ENCODE assay signal across 36 mouse cellular contexts in the genomic region with DNA sequence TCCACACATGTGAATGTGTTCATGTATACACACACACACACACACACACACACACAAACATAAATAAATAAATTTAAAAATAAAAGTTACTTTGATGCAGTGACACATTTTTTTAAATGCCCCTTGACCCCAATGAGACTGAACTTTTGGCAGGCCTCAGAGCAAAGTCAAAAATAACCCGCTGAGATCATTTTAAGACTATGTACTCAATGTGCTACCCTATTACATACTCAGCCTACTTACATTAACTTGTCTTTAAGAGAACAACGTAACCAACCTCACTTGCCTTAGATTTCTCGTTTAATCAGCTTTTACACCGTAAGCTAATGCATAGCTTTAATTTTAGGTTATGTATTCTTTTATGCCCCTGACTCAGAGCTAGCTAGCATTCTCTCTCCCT. TPM values are rescaled to one million over a fixed set of nuclear protein-coding genes. Genes with fewer than 3 reads are reported as not detected.
DNase-seq lines count a peak whose midpoint lies in the region; ATAC-seq and TF ChIP-seq lines count a peak whose summit lies in the region.
"Had no signal": no experiment of that assay in that cellular context is flagged by ENCODE, and none has a peak within 500 bp of the region (broad histone marks: within the 10 kb centered on the region; RNA-seq: fewer than 3 reads in every experiment).

No protein-coding gene starts in this region.

- H3K9ac ChIP-seq in liver, adult 2 months (ENCODE audit: low read depth, low read length): no peak overlapping the region
- no peak overlapping the region for H3K9ac ChIP-seq in liver, embryonic 11.5 days (ENCODE audit: low read depth, low read length)
- H3K9ac ChIP-seq: embryonic facial prominence, embryonic 13.5 days; forebrain, embryonic 12.5 days; forebrain, embryonic 15.5 days; heart, embryonic 13.5 days; hindbrain, embryonic 12.5 days; hindbrain, embryonic 15.5 days had no signal

- TF ChIP-seq CTCF in liver, adult 2 months (IDR thresholded peaks at IDR 0.05; ENCODE audit: low read depth, low read length): no peak

- H3K4me2 ChIP-seq in liver, embryonic 11.5 days: no peak overlapping the region
- H3K4me2 ChIP-seq: embryonic facial prominence, embryonic 13.5 days; forebrain, embryonic 12.5 days; forebrain, embryonic 15.5 days; heart, embryonic 13.5 days; hindbrain, embryonic 12.5 days; hindbrain, embryonic 15.5 days had no signal

- WGBS in liver, adult 2 months: 68% methylated on average over 4 of the region's 4 CpGs
- 89% methylated on average over 4 of the region's 4 CpGs for WGBS in liver, embryonic 11.5 days

- TF ChIP-seq POLR2A in liver, adult 2 months (IDR thresholded peaks at IDR 0.05; ENCODE audit: extremely low read depth, insufficient read depth, low read length): no peak

- ATAC-seq in liver, embryonic 11.5 days (replicated peaks; ENCODE audit: low FRiP score): no peak
- ATAC-seq: activated CD4-positive, CD25-positive, alpha-beta regulatory T cell, adult 4 months; CD4-positive, CD25-positive, alpha-beta regulatory T cell, adult 4 months; forebrain, embryonic 15.5 days had no signal

- peaks cover 20% of the 10 kb centered on the region for H3K4me1 ChIP-seq in liver, adult 2 months (ENCODE audit: control insufficient read depth, insufficient read depth, low read length)
- 0 out of 2 replicates have a peak, but pooled peaks cover 6% of the 10 kb centered on the region for H3K4me1 ChIP-seq in liver, embryonic 11.5 days (replicated peaks; ENCODE audit: control insufficient read depth, insufficient read depth, low read length)

- H3K4me3 ChIP-seq in liver, adult 2 months (ENCODE audit: insufficient read depth, low read depth, low read length): no peak overlapping the region
- no peak overlapping the region for H3K4me3 ChIP-seq in liver, embryonic 11.5 days (ENCODE audit: low read depth, low read length)
- H3K4me3 ChIP-seq: embryonic facial prominence, embryonic 10.5 days; embryonic facial prominence, embryonic 13.5 days; erythroblast, embryonic 14.5 days; forebrain, embryonic 12.5 days; forebrain, embryonic 15.5 days; heart, adult 2 months; heart, embryonic 10.5 days; heart, embryonic 13.5 days; hindbrain, embryonic 12.5 days; hindbrain, embryonic 15.5 days had no signal

- H3K36me3 ChIP-seq in liver, adult 2 months (ENCODE audit: control insufficient read depth, insufficient read depth, low read length): no peaks in the 10 kb centered on the region
- no peaks in the 10 kb centered on the region for H3K36me3 ChIP-seq in liver, embryonic 11.5 days (ENCODE audit: control insufficient read depth, insufficient read depth, low read length)
- H3K36me3 ChIP-seq: embryonic facial prominence, embryonic 10.5 days; embryonic facial prominence, embryonic 13.5 days; forebrain, embryonic 12.5 days; forebrain, embryonic 15.5 days; heart, embryonic 10.5 days; heart, embryonic 13.5 days; hindbrain, embryonic 12.5 days; hindbrain, embryonic 15.5 days had no signal

- H3K79me2 ChIP-seq in liver, adult 2 months (ENCODE audit: control insufficient read depth, insufficient read depth, low read length): no peaks in the 10 kb centered on the region

- no peak overlapping the region for H3K27ac ChIP-seq in liver, adult 2 months (replicated peaks; ENCODE audit: insufficient read depth, low read depth, low read length)
- no peak overlapping the region for H3K27ac ChIP-seq in liver, embryonic 11.5 days (ENCODE audit: low read depth, low read length)
- H3K27ac ChIP-seq: embryonic facial prominence, embryonic 10.5 days; embryonic facial prominence, embryonic 13.5 days; forebrain, embryonic 12.5 days; forebrain, embryonic 15.5 days; heart, adult 2 months; heart, embryonic 10.5 days; heart, embryonic 13.5 days; hindbrain, embryonic 12.5 days; hindbrain, embryonic 15.5 days had no signal

- DNase-seq in liver, adult 2 months (ENCODE audit: extremely low read depth, low read depth, low spot score): peak; percentile 78
- DNase-seq in liver, embryonic 11.5 days (ENCODE audit: low spot score): no peak
- DNase-seq in lung, postnatal 10 days: peak; percentile 16
- DNase-seq in lung, postnatal 36 days: no peak
- DNase-seq in NIH3T3 (ENCODE audit: low read depth): peak; percentile 22
- no peak for DNase-seq in cerebellum, adult 11 months
- DNase-seq: adrenal gland, postnatal 10 days; cerebellum, adult 11-12 months; cerebellum, adult 8-10 months; cerebellum, postnatal 10 days; cerebellum, postnatal 36 days; embryo, embryonic 11 days; gastrocnemius, postnatal 25 days; heart, adult 2 months had no signal

- no peaks in the 10 kb centered on the region for H3K9me3 ChIP-seq in liver, embryonic 11.5 days (ENCODE audit: control insufficient read depth, low read length)
- H3K9me3 ChIP-seq: embryonic facial prominence, embryonic 10.5 days; embryonic facial prominence, embryonic 13.5 days; forebrain, embryonic 12.5 days; forebrain, embryonic 15.5 days; heart, embryonic 10.5 days; heart, embryonic 13.5 days; hindbrain, embryonic 12.5 days; hindbrain, embryonic 15.5 days had no signal

- H3K27me3 ChIP-seq in liver, adult 2 months (ENCODE audit: control insufficient read depth, insufficient read depth, low read length): no peaks in the 10 kb centered on the region
- H3K27me3 ChIP-seq in liver, embryonic 11.5 days (replicated peaks; ENCODE audit: control insufficient read depth, insufficient read depth, low read length): peaks cover 27% of the 10 kb centered on the region
- H3K27me3 ChIP-seq: forebrain, embryonic 15.5 days; hindbrain, embryonic 15.5 days had no signal

RNA-seq across cellular contexts. Expression of a gene that starts 2.8 kb away (rescaled TPM):
- total RNA-seq in liver, adult 2 months (2014; rRNA removed): 3.6 and 4.2 TPM in 2 replicates
- 4.7 and 9.8 TPM in 2 replicates for polyA plus RNA-seq in liver, adult 2 months (2012; rRNA removed)
- polyA plus RNA-seq in liver, embryonic 11.5 days (2014; fragmentation: Nextera tagmentation; extraction: Ambion mirVana): 2.6 and 2.9 TPM in 2 replicates
- total RNA-seq: hematopoietic stem cell, adult 5-6 weeks; MEL had no signal
- polyA plus RNA-seq: activated CD4-positive, CD25-positive, alpha-beta regulatory T cell, adult 4 months; CD4-positive, CD25-positive, alpha-beta regulatory T cell, adult 4 months; erythroblast, embryonic 14.5 days had no signal

RNA-seq across cellular contexts. Expression of a gene that starts 13.9 kb away (rescaled TPM):
- total RNA-seq in liver, adult 2 months (2014; rRNA removed): not detected in 2 replicates
- polyA plus RNA-seq in liver, adult 2 months (2012; rRNA removed): not detected in 2 replicates
- not detected in 2 replicates for polyA plus RNA-seq in liver, embryonic 11.5 days (2014; fragmentation: Nextera tagmentation; extraction: Ambion mirVana)
- total RNA-seq: adrenal gland, adult 18-20 months; adrenal gland, postnatal 10 days; adrenal gland, postnatal 4 days; gastrocnemius, adult 8-10 months; gastrocnemius, postnatal 25 days; heart, adult 2 months; heart, postnatal 25 days; hematopoietic stem cell, adult 5-6 weeks; MEL had no signal
- polyA plus RNA-seq: activated CD4-positive, CD25-positive, alpha-beta regulatory T cell, adult 4 months; C2C12; CD4-positive, CD25-positive, alpha-beta regulatory T cell, adult 4 months; cortical plate, adult 2 months; embryonic facial prominence, embryonic 10.5 days; embryonic facial prominence, embryonic 13.5 days; erythroblast, embryonic 14.5 days; forebrain, embryonic 12.5 days; forebrain, embryonic 15.5 days; gonadal fat pad, adult 2 months; heart, adult 2 months; heart, embryonic 10.5 days; heart, embryonic 13.5 days; heart, embryonic 16.5 days; hindbrain, embryonic 12.5 days; intestine, embryonic 14.5 days had no signal

Comparison
In these comparisons a context has a peak if more than half of its experiments do, and no peak if none do; other contexts are left out.
1. DNase-seq: peak in liver, adult 2 months (single experiment), lung, postnatal 10 days (single experiment) and NIH3T3 (single experiment); none in liver, embryonic 11.5 days (single experiment), lung, postnatal 36 days (single experiment) and cerebellum, adult 11 months (single experiment).